In the genomic region with DNA sequence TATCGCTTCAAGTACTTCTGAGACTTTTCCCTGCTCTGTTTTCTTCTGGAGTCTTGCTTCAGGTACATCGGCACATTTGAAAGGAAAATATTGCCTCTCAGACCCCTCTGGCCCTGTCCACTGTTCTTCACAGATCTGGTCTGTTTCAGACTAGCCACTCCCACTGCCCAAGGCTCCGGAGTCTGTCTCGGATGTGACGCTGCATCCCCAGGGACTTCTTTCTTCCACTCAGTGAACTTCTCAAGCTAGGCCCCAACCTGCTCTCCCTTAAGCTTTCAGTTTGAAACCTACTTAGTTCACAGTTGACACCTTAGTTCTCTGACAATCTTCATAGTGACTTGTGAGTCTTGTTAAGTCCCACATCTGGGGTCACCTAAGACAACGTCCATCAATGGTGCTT, we compare ENCODE assay signal across 1 mouse cellular context.
TF ChIP-seq lines count a peak whose summit lies in the region.

No protein-coding gene starts in this region.

TF ChIP-seq in CH12.LX, 34 proteins besides CTCF, POLR2A, EP300 and RAD21:
- no peak for TF ChIP-seq MYC (IDR thresholded peaks at IDR 0.05; ENCODE audit: low read depth, low read length)
- no peak for TF ChIP-seq NRF1 (IDR thresholded peaks at IDR 0.05; ENCODE audit: low read depth, low read length)
- TF ChIP-seq CHD1 (IDR thresholded peaks at IDR 0.05; ENCODE audit: low read depth, low read length), result no peak
- no peak for TF ChIP-seq JUN (IDR thresholded peaks at IDR 0.05; ENCODE audit: insufficient read depth, low read depth, low read length)
- no peak for TF ChIP-seq TCF12 (IDR thresholded peaks at IDR 0.05; ENCODE audit: low read depth, low read length)
- peak; percentile 44; the same call in 1 of the 2 replicates for TF ChIP-seq HCFC1 (IDR thresholded peaks at IDR 0.05; ENCODE audit: low read depth, low read length)
- TF ChIP-seq UBTF (IDR thresholded peaks at IDR 0.05; ENCODE audit: low read depth, low read length), result no peak
- TF ChIP-seq MAX (IDR thresholded peaks at IDR 0.05; ENCODE audit: low read length), result 0 out of 2 replicates have a peak, but pooled peaks have one; percentile 34
- TF ChIP-seq SMC3 (IDR thresholded peaks at IDR 0.05; ENCODE audit: low read depth, low read length), result no peak
- no peak for TF ChIP-seq BHLHE40 (IDR thresholded peaks at IDR 0.05; ENCODE audit: low read depth, low read length)
- TF ChIP-seq MAZ (IDR thresholded peaks at IDR 0.05; ENCODE audit: low read depth, low read length), result no peak
- no peak for TF ChIP-seq ETS1 (conservative IDR thresholded peaks at IDR 0.05; ENCODE audit: low read depth, low read length)
- no peak for TF ChIP-seq ZC3H11A (IDR thresholded peaks at IDR 0.05; ENCODE audit: low read depth, low read length)
- TF ChIP-seq ZMIZ1 (IDR thresholded peaks at IDR 0.05; ENCODE audit: low read depth, low read length), result no peak
- 0 out of 2 replicates have a peak, but pooled peaks have one; percentile 15 for TF ChIP-seq TBP (conservative IDR thresholded peaks at IDR 0.05; ENCODE audit: low read depth, low read length)
- TF ChIP-seq RCOR1 (conservative IDR thresholded peaks at IDR 0.05; ENCODE audit: low read depth, low read length), result no peak; the same call in 1 of the 2 replicates
- no peak for TF ChIP-seq MEF2A (IDR thresholded peaks at IDR 0.05; ENCODE audit: borderline replicate concordance, low read depth, low read length)
- no peak for TF ChIP-seq USF1 (IDR thresholded peaks at IDR 0.05; ENCODE audit: low read depth, low read length)
- TF ChIP-seq ZKSCAN1 (IDR thresholded peaks at IDR 0.05; ENCODE audit: borderline replicate concordance, low read depth, low read length), result no peak
- 0 out of 2 replicates have a peak, but pooled peaks have one; percentile 64 for TF ChIP-seq KAT2A (IDR thresholded peaks at IDR 0.05; ENCODE audit: insufficient replicate concordance, low read length)
- TF ChIP-seq MAFK (IDR thresholded peaks at IDR 0.05; ENCODE audit: insufficient replicate concordance, low read length), result no peak
- no peak for TF ChIP-seq JUND (conservative IDR thresholded peaks at IDR 0.05; ENCODE audit: low read depth, low read length)
